ENCODE assay signal across 12 mouse cellular contexts in genomic region chrX:93279940-93280339, GRCm38 (mm10). TPM values are rescaled to one million over a fixed set of nuclear protein-coding genes. Genes with fewer than 3 reads are reported as not detected.
"Had no signal": no experiment of that assay in that cellular context is flagged by ENCODE, and none has a peak within 500 bp of the region (broad histone marks: within the 10 kb centered on the region; RNA-seq: fewer than 3 reads in every experiment).

No protein-coding gene starts in this region.

- DNase-seq: kidney, postnatal 14 days; layer of hippocampus, adult 9-11 months; layer of hippocampus, postnatal 36 days; liver, embryonic 13.5 days; lung, adult 18-20 months had no signal

- H3K9me3 ChIP-seq: kidney, embryonic 15.5 days; limb, embryonic 15.5 days; liver, embryonic 13.5 days; midbrain, embryonic 10.5 days; neural tube, embryonic 12.5 days had no signal

- H3K4me2 ChIP-seq: kidney, embryonic 15.5 days; limb, embryonic 15.5 days; liver, embryonic 13.5 days; neural tube, embryonic 12.5 days had no signal

- H3K36me3 ChIP-seq: kidney, embryonic 15.5 days; limb, embryonic 15.5 days; liver, embryonic 13.5 days; midbrain, embryonic 10.5 days; neural tube, embryonic 12.5 days had no signal

- H3K4me3 ChIP-seq: kidney, embryonic 15.5 days; limb, embryonic 15.5 days; liver, embryonic 13.5 days; midbrain, embryonic 10.5 days; neural tube, embryonic 12.5 days had no signal

- H3K27ac ChIP-seq: kidney, embryonic 15.5 days; limb, embryonic 15.5 days; liver, embryonic 13.5 days; midbrain, embryonic 10.5 days; neural tube, embryonic 12.5 days; stomach, postnatal 0 days had no signal

- H3K9ac ChIP-seq: kidney, embryonic 15.5 days; limb, embryonic 15.5 days; liver, embryonic 13.5 days; neural tube, embryonic 12.5 days had no signal

- H3K4me1 ChIP-seq: liver, embryonic 13.5 days; neural tube, embryonic 12.5 days had no signal

RNA-seq across cellular contexts. Expression of gene Arx, which starts 6.3 kb away (rescaled TPM):
- total RNA-seq: neutrophil, adult 5-6 weeks had no signal
- polyA plus RNA-seq: lung, embryonic 16.5 days had no signal
